Mouse (Mus musculus): ENCODE results near the gene Ski. TPM values are rescaled to one million over a fixed set of nuclear protein-coding genes. Genes with fewer than 3 reads are reported as not detected.
A peak's percentile ranks its signal among the peaks of the same experiment; 100 is the strongest.

Gene Ski
- total and polyA plus RNA-seq, 3 experiments: 34.9 to 56.8 (median 56.7) TPM

GRCm38 (mm10) chr4:155221599-155222551 lies 517 bp downstream of the Ski start:
- Histone ChIP-seq H3K9ac (ENCODE audit: low read depth, low read length) (peak overlapping the region; percentile 91), H3K4me1 (ENCODE audit: control insufficient read depth, insufficient read depth, low read length) (peaks cover 26% of the 10 kb centered on the region), H3K79me2 (replicated peaks; ENCODE audit: control insufficient read depth, insufficient read depth, low read length) (peaks cover 11% of the 10 kb centered on the region), H3K27ac (peak overlapping the region; percentile 74), H3K27me3 (ENCODE audit: control insufficient read depth, insufficient read depth, low read length) (no peaks in the 10 kb centered on the region), H3K4me3 (peak overlapping the region; percentile 87), H3K36me3 (ENCODE audit: control insufficient read depth, insufficient read depth, low read length) (no peaks in the 10 kb centered on the region)
- intact Hi-C loops (cut with DNase I): loop anchor here (2.0 kb wide), 2 partner anchors 43 to 71 kb away; no protein-coding TSS in a partner anchor
- DNase-seq: peak; percentile 85 to 86
- WGBS: under 1% methylated on average over 91 of the region's 93 CpGs
- TF ChIP-seq EP300 (IDR thresholded peaks at IDR 0.05; ENCODE audit: insufficient read depth, low read depth, low read length): no peak
- TF ChIP-seq CTCF (IDR thresholded peaks at IDR 0.05): peak; percentile 26
- TF ChIP-seq POLR2A (IDR thresholded peaks at IDR 0.05; ENCODE audit: insufficient read depth, low read depth, low read length): 0 out of 2 replicates have a peak, but pooled peaks have one; percentile 8

- under 1% methylated on average over 7 of the region's 7 CpGs for WGBS
- Histone ChIP-seq H3K4me3 (peak overlapping the region; percentile 87), H3K27ac (peak overlapping the region; percentile 74), H3K9ac (ENCODE audit: low read depth, low read length) (peak overlapping the region; percentile 91), H3K36me3 (ENCODE audit: control insufficient read depth, insufficient read depth, low read length) (peaks cover 6% of the 10 kb centered on the region; the same call in 1 of the 2 replicates), H3K4me1 (ENCODE audit: control insufficient read depth, insufficient read depth, low read length) (peaks cover 33% of the 10 kb centered on the region), H3K79me2 (replicated peaks; ENCODE audit: control insufficient read depth, insufficient read depth, low read length) (peaks cover 11% of the 10 kb centered on the region), H3K27me3 (ENCODE audit: control insufficient read depth, insufficient read depth, low read length) (no peaks in the 10 kb centered on the region)
- intact Hi-C loops (cut with DNase I): loop anchor here (2.0 kb wide), 2 partner anchors 42 to 70 kb away; no protein-coding TSS in a partner anchor
- no peak for DNase-seq
- TF ChIP-seq CTCF (IDR thresholded peaks at IDR 0.05): no peak
- TF ChIP-seq POLR2A (IDR thresholded peaks at IDR 0.05; ENCODE audit: insufficient read depth, low read depth, low read length): 0 out of 2 replicates have a peak, but pooled peaks have one; percentile 6
These were observed 1.3 kb downstream of the Ski start for GRCm38 (mm10) chr4:155221106-155221505.

GRCm38 (mm10) chr4:155220213-155221100 lies 1.9 kb downstream of the Ski start:
- 9% methylated on average over 14 of the region's 14 CpGs for WGBS
- Histone ChIP-seq H3K4me1 (ENCODE audit: control insufficient read depth, insufficient read depth, low read length) (peaks cover 39% of the 10 kb centered on the region), H3K79me2 (replicated peaks; ENCODE audit: control insufficient read depth, insufficient read depth, low read length) (peaks cover 11% of the 10 kb centered on the region), H3K27me3 (ENCODE audit: control insufficient read depth, insufficient read depth, low read length) (no peaks in the 10 kb centered on the region), H3K27ac (peak overlapping the region; percentile 74), H3K9ac (ENCODE audit: low read depth, low read length) (peak overlapping the region; percentile 91), H3K36me3 (ENCODE audit: control insufficient read depth, insufficient read depth, low read length) (peaks cover 6% of the 10 kb centered on the region; the same call in 1 of the 2 replicates), H3K4me3 (peak overlapping the region; percentile 87)
- TF ChIP-seq CTCF (IDR thresholded peaks at IDR 0.05) (no peak), EP300 (IDR thresholded peaks at IDR 0.05; ENCODE audit: insufficient read depth, low read depth, low read length) (no peak), POLR2A (IDR thresholded peaks at IDR 0.05; ENCODE audit: insufficient read depth, low read depth, low read length) (no peak)
- intact Hi-C loops (cut with DNase I): loop anchor here (2.0 kb wide), 2 partner anchors 42 to 70 kb away; no protein-coding TSS in a partner anchor
- DNase-seq: peak in 1 of 2 experiments; percentile 44

- Histone ChIP-seq H3K27me3 (ENCODE audit: control insufficient read depth, insufficient read depth, low read length) (no peaks in the 10 kb centered on the region), H3K9ac (ENCODE audit: low read depth, low read length) (peak overlapping the region; percentile 53), H3K27ac (peak overlapping the region; percentile 74), H3K36me3 (ENCODE audit: control insufficient read depth, insufficient read depth, low read length) (peaks cover 6% of the 10 kb centered on the region; the same call in 1 of the 2 replicates), H3K79me2 (replicated peaks; ENCODE audit: control insufficient read depth, insufficient read depth, low read length) (peaks cover 15% of the 10 kb centered on the region), H3K4me3 (peak overlapping the region; percentile 87), H3K4me1 (ENCODE audit: control insufficient read depth, insufficient read depth, low read length) (peaks cover 47% of the 10 kb centered on the region)
- peak in 1 of 2 experiments; percentile 54 for DNase-seq
- TF ChIP-seq EP300 (IDR thresholded peaks at IDR 0.05; ENCODE audit: insufficient read depth, low read depth, low read length): no peak
- TF ChIP-seq CTCF (IDR thresholded peaks at IDR 0.05): no peak
- no peak for TF ChIP-seq POLR2A (IDR thresholded peaks at IDR 0.05; ENCODE audit: insufficient read depth, low read depth, low read length)
- 22% methylated on average over 12 of the region's 12 CpGs for WGBS
- intact Hi-C loops (cut with DNase I): loop anchor here (2.0 kb wide), 2 partner anchors 41 to 69 kb away; no protein-coding TSS in a partner anchor
These were observed 2.9 kb downstream of the Ski start for GRCm38 (mm10) chr4:155219271-155220212.

Measured in heart, adult 2 months (tissue).